Mouse (Mus musculus) urinary bladder, adult 2 months (tissue): ENCODE measurements around the gene Cbr4. TPM values are rescaled to one million over a fixed set of nuclear protein-coding genes. Genes with fewer than 3 reads are reported as not detected.

Experiments
- DNase-seq: peaks from one replicate; pipeline ENCODE4 v3.0.0; 2022; ENCODE audit warnings: low spot score
- polyA plus RNA-seq: library from polyadenylated mRNA; depleted of rRNA; stranded (reverse); fragments of >200 nt; gene quantifications from 2 replicates; pipeline ENCODE4 v1.2.3, GENCODE M21; 2012

Cbr4 gene
- polyA plus RNA-seq, 1 experiment = 26.8 TPM

DNA sequence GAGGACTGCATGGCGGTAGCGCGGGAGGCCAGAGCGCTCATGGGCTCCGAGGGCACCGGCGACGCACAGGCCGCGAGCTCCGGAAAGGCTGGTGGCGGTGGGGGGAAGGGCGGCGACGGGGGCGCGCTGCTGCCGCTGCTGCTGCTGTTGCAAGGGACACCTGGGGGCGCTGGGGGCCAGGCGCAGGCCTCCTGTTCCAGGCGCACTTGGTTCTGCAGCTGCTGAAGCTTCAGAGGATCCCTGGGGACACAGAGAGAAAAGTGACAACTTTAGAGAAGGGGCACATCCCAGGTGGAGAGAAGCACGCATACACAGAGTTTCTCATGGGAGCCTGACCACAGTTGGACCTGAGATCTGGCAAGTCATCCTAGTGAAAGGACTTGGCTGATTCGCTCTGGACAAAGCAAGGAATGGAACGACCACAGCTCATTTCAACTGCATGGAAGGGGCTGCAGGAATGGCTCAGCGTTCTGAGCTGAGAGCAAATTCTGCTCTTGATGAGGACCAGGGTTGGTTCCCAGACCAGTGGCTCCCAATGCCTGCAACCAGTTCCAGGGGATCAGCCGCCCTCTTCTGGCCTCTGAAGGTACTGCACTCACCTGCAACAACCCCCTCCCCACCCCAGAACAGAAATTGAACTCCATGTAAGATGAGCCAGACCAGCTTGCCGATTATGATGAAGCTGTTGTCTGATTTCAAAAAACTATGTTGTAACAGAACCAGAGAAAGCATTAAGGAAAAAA, 62.6 kb downstream of the Cbr4 start:
- DNase-seq = no peak

DNA sequence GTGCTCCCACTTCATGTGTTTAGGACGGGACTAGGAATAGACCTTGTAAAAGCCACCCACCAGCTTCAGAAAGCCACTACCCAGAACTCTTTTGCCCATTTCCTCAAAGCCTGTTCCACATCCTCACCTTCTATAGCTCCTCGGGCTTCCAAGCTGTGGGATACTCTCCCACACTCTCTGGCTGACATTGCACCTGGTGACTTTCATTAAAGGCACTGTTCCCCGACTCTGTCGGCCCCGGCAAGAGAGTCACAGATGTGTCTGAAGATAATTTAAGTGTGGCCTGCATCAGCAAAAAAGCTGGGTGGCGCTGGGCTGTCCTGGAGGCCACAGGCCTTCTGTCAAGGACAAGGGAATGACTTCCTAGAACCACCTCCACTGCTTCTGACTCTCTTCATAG, 64.7 kb downstream of the Cbr4 start:
- no peak for DNase-seq

DNA sequence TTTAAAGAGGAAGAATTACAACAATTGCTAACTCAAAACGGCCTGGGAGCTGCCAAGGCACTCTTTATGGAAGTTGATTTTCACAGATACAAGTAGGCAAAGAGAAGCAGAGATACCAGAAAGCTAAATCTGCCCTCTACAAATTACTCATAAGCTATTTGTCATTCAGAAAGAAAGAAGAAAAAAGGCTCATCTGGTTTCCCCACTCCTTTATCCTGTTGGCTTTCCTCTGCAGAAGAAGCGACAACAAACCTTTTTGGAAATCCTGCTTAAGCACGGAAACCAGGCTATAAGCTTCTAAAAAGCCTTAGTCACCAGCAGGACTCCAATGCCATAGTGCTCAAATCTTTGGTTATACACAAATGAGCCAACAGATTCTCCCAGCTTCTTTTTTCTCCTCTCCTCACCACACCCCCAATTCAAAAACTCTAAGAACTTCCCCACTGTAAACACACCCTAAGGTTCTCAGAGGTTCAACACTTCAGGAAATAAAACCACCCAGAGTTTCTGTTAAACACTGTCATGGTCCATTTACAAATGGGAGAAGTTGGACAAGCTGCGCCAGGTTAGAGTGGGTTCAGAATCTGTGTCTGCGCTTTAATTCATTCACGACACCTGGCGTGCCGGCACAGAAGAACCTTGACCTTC, 65.3 kb downstream of the Cbr4 start:
- no peak for DNase-seq

DNA sequence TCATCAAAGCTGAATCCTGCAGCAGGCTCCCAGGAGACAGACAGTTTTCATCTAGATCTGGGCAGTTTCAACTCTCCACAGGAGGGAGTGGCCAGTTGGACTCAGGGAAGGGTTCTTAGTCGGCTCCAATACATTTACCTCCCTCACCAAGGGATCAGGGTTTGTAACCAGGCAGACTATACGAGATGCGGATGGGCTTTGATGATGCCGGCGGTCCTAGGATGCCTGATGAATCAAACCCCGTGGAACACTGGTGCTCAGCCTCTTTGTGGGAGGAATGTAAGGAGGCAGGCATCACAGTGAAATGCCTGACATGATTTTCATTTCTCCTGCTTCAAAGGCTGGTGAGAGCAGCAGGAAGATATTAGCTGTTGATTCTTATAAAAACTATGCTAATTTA, 67.8 kb downstream of the Cbr4 start:
- no peak for DNase-seq

DNA sequence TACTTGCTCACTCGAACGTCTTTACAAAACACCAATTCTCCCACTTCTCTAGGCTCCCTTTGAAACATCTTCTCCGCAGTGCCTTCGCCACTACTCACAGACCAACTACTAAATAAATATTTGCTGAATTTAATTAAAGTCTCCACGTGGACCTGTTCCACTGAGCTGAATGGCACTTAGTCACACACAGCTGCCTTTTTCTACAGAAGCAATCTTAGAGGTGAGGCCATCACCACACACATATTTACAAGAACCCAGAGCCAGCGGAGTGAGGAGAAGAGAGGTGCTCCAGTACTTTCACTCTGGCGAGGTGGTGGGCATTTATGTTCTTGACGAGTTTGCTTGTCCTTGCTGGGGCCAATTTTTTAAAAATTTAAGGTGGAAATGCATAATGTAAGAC, 68.7 kb downstream of the Cbr4 start:
- DNase-seq = no peak
